Mouse (Mus musculus): ENCODE measurements around the gene Zfp626. TPM values are rescaled to one million over a fixed set of nuclear protein-coding genes. Genes with fewer than 3 reads are reported as not detected.

The Zfp626 gene
- polyA plus RNA-seq, 1 experiment from 2014 or later = 1.3 TPM

DNA sequence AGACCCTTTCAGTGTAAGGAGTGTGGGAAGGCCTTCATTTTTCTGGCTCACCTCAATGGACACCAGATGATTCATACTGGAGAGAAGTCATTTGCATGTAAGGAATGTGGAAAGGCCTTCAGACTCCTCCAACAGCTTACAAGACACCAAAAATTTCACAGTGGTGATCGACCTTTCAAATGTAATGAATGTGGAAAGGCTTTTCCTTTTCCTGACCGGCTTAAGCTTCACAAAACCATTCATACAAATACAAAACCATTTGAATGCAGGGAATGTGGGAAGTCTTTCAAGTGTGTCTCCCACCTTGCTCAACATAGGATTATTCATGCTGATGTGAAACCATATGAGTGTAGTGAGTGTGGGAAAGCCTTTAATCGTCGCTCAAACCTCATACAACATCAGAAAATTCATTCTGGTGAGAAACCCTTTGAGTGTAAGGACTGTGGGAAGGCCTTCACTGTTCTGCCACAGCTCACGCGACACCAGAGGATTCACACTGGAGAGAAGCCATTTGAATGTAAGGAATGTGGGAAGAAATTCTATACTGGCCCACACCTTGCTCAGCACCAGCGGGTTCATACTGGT is 11.6 kb downstream of the Zfp626 start:
- WGBS = 93% methylated on average over 7 of the region's 7 CpGs
- H3K36me3 ChIP-seq = peaks cover 44% of the 10 kb centered on the region

DNA sequence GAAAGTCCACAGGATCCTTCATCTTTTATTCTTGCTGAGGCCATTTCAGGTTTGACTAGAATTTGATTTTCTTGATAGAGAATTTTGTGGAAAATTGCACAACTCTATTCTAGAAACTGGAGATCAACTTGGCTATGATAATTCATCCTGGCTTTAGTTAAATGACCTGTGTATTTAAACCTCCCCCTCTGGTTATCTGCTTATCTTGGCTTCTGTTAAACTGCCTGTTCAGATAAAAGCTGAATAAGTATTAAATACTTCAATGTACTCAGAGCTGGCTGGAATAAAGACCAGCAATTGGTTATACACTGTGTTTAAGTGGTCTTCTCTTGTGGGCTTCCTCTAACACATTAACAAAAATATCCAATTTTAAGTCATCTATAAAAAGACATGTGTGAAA is 15.6 kb downstream of the Zfp626 start:
- no peak for ATAC-seq (ENCODE audit: insufficient number of reproducible peaks, low FRiP score)
- H3K27me3 ChIP-seq (replicated peaks) = no peaks in the 10 kb centered on the region

More for the DNA sequence above, 11.6 kb downstream of the Zfp626 start:
- Histone ChIP-seq H3K4me2 (no peak overlapping the region), H3K4me1 (replicated peaks) (no peaks in the 10 kb centered on the region; the same call in 1 of the 2 replicates), H3K27ac (ENCODE audit: poor library complexity, severe bottlenecking) (no peak overlapping the region), H3K9me3 (replicated peaks) (no peaks in the 10 kb centered on the region), H3K4me3 (no peak overlapping the region), H3K9ac (no peak overlapping the region), H3K27me3 (replicated peaks) (no peaks in the 10 kb centered on the region)
- ATAC-seq (ENCODE audit: insufficient number of reproducible peaks, low FRiP score) = no peak

DNA sequence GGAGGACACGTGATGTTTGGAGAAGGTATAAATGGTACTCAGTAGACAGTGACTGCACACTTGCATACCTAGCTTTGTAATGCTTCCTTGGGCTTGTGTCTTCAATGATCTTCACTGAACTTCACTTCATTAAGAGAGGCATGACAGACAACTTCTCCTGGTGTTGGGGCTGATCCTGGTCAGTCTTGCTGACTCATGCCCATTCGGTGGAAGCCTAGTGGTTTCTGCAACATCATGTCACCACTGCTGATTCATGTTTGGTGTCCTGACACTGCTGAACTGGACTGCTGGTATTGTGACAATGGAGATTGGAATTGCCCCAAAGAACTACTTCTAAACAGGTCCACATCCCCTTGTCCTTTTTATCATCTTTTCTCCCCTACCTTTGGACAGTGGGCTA is 27.1 kb downstream of the Zfp626 start:
- H3K9ac ChIP-seq = no peak overlapping the region
- H3K36me3 ChIP-seq = no peaks in the 10 kb centered on the region
- H3K27ac ChIP-seq (ENCODE audit: poor library complexity, severe bottlenecking) = no peak overlapping the region
- no peak overlapping the region for H3K4me3 ChIP-seq
- peaks cover 3% of the 10 kb centered on the region for H3K4me1 ChIP-seq (replicated peaks)
- WGBS = 67% methylated on average over 2 of the region's 2 CpGs
- 0 out of 2 replicates have a peak, but pooled peaks cover 7% of the 10 kb centered on the region for H3K27me3 ChIP-seq (replicated peaks)
- H3K4me2 ChIP-seq = no peak overlapping the region
- ATAC-seq (ENCODE audit: insufficient number of reproducible peaks, low FRiP score) = peak; percentile 60; the same call in 1 of the 2 replicates
- H3K9me3 ChIP-seq (replicated peaks) = no peaks in the 10 kb centered on the region

More for the DNA sequence above, 15.6 kb downstream of the Zfp626 start:
- H3K9ac ChIP-seq = no peak overlapping the region
- H3K4me1 ChIP-seq (replicated peaks) = no peaks in the 10 kb centered on the region; the same call in 1 of the 2 replicates
- H3K4me2 ChIP-seq = no peak overlapping the region
- peaks cover 21% of the 10 kb centered on the region for H3K36me3 ChIP-seq
- no peak overlapping the region for H3K4me3 ChIP-seq
- H3K27ac ChIP-seq (ENCODE audit: poor library complexity, severe bottlenecking) = no peak overlapping the region
- peaks cover 4% of the 10 kb centered on the region; the same call in 1 of the 2 replicates for H3K9me3 ChIP-seq (replicated peaks)

DNA sequence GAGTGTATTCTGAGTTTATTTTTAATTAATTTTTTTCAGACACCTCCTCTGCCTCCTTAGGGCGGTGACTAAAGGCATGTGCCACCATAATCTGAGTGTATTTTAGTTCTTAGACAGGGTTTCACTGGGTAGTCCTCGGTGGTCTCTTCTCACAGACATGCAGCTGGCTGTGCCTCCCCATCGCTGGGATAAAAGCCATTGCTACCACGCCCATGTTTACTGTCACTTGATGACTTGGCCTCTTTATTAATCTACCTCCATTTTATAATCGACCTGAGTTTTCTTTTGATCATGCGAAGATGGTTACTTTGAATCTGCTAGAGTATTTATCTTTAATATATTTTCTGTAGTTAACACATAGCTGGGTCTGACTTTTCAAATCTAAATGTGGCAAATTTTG is 30.9 kb downstream of the Zfp626 start:
- Histone ChIP-seq H3K4me2 (peak overlapping the region; percentile 67), H3K9ac (peak overlapping the region; percentile 83), H3K4me1 (replicated peaks) (peaks cover 10% of the 10 kb centered on the region), H3K9me3 (replicated peaks) (no peaks in the 10 kb centered on the region), H3K36me3 (peaks cover 7% of the 10 kb centered on the region; the same call in 1 of the 2 replicates), H3K27ac (ENCODE audit: poor library complexity, severe bottlenecking) (peak overlapping the region; percentile 81), H3K4me3 (peak overlapping the region; percentile 81), H3K27me3 (replicated peaks) (no peaks in the 10 kb centered on the region)
- 41% methylated on average over 6 of the region's 6 CpGs for WGBS
- no peak for ATAC-seq (ENCODE audit: insufficient number of reproducible peaks, low FRiP score)

DNA sequence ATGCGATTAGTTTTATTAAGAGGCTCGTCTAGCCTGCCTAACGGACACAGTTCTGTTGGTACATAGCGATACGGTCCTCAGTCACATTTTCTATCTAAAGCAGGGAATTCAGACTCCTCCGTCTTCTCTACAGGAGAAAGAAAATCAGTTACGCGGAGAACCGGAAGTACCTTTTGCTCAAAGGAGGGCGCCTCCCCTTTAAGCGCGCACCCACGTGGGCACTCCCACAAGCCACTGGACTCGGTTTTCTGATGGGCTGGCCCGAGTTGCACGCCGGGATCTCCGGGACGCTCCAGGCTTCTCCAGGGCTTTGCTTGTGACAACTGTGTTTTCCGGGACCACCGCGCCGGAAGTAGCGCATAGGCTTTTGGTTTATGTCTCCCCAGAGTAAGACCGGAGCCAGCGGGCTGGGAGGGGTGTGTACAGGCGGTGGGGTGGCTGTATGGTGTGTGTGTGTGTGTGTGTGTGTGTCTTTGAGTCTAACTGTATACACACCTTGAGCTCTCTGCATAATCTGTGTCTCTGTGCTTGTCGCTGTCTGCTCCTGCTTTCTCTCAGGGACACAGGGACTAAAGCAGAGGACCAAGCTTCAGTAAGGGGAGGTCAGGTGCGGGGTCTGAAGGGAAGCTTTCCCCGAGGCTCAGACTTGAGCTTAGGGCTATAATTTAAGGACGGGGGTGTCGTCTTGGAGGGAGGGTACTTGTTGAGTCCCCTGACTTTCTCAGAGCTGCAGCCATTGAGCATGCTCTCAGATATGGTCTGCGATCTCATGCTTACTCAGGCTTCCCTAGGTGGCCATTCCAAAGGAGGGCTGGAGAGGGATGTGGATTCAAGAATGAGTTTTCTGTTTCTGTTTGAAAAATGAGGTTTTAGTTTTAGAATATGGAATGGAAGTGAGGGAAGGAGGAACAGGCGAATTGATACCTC is 31.6 kb downstream of the Zfp626 start, which contains the start of gene Zfp59:
TSS of gene Zfp59 (plus strand) at position 285 of the 927 bp plus-strand sequence.
- WGBS = 3% methylated on average over 34 of the region's 34 CpGs
- peak within 1 kb of the TSS; percentile 81 for H3K27ac ChIP-seq (ENCODE audit: poor library complexity, severe bottlenecking)
- H3K9ac ChIP-seq = peak within 1 kb of the TSS; percentile 83
- peak; percentile 96 for ATAC-seq (ENCODE audit: insufficient number of reproducible peaks, low FRiP score)
- peaks cover 8% of the 10 kb centered on the region for H3K36me3 ChIP-seq
- H3K4me1 ChIP-seq (replicated peaks) = peaks cover 10% of the 10 kb centered on the region
- no peaks in the 10 kb centered on the region for H3K9me3 ChIP-seq (replicated peaks)
- H3K27me3 ChIP-seq (replicated peaks) = no peaks in the 10 kb centered on the region
- H3K4me3 ChIP-seq = peak within 1 kb of the TSS; percentile 81
- peak within 1 kb of the TSS; percentile 67 for H3K4me2 ChIP-seq

DNA sequence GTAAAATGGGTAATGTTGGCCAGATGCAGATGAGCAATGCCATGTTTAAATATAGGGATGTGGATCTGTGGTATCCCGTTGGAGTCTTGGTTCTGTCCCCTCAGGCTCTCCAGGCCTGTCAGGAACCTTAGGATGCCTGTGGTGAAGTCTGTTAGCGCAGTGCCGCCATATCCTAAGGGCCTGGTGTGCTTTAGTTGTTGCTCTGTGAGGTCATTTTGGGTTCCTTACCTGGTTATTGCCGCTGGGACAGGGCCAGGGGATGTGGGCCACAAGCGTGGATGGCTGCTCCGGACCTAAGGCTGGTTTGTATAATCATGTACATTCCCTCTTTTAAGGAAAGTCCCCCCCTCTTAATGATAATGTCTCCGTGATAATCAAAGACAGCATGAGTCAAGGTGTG is 32.6 kb downstream of the Zfp626 start:
- Histone ChIP-seq H3K4me2 (peak overlapping the region; percentile 67), H3K4me1 (replicated peaks) (peaks cover 10% of the 10 kb centered on the region), H3K9me3 (replicated peaks) (no peaks in the 10 kb centered on the region), H3K36me3 (peaks cover 14% of the 10 kb centered on the region), H3K9ac (no peak overlapping the region), H3K27ac (ENCODE audit: poor library complexity, severe bottlenecking) (no peak overlapping the region), H3K27me3 (replicated peaks) (no peaks in the 10 kb centered on the region), H3K4me3 (peak overlapping the region; percentile 81)
- WGBS = 95% methylated on average over 7 of the region's 7 CpGs
- ATAC-seq (ENCODE audit: insufficient number of reproducible peaks, low FRiP score) = no peak

DNA sequence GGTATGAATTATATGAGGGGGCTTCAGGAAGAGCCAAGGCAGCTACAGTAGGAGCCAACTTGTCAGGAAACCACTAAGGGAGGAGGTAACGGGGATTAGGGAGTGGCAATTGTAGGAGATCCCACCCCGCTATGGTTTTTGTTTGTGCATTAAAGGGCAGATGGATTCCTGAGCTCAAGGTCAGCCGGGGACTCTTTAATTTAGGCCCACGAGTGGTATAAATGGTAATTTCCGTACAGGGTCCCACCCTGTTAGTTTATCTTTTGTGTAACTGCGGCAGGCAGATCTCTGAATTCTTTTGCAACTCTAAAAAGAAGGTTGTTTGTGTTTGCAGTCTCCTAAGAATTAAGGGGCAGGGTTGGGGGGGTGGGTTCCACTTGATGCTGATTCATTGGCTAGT is 33.1 kb downstream of the Zfp626 start:
- Histone ChIP-seq H3K27me3 (replicated peaks) (no peaks in the 10 kb centered on the region), H3K4me3 (no peak overlapping the region), H3K9me3 (replicated peaks) (no peaks in the 10 kb centered on the region), H3K4me2 (no peak overlapping the region), H3K36me3 (peaks cover 19% of the 10 kb centered on the region), H3K27ac (ENCODE audit: poor library complexity, severe bottlenecking) (no peak overlapping the region), H3K9ac (no peak overlapping the region), H3K4me1 (replicated peaks) (peaks cover 10% of the 10 kb centered on the region)
- WGBS = 82% methylated on average over 6 of the region's 6 CpGs
- no peak for ATAC-seq (ENCODE audit: insufficient number of reproducible peaks, low FRiP score)

DNA sequence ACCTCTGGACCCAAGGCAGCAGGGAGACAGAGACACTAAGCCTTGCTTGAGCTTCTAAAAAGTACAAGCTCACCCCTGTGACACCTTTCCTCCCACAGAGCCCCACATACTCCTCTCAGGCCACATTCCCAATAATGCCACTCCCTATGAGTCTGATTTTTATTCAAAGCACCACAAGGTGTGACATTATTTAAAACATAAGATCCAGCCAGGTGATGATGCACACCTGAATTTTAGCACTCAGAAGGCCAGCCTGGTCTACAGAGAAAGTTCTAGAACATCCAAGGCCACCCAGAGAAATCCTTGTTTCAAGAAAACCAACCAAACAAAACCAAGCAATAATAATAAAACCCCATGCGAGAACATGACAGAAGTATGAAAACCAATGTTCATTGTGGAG is 50.2 kb downstream of the Zfp626 start, which contains the start of gene Zfp607a:
TSS of gene Zfp607a (plus strand) at position 301 of the 400 bp plus-strand sequence.
- Histone ChIP-seq H3K4me1 (replicated peaks) (peaks cover 12% of the 10 kb centered on the region), H3K27me3 (replicated peaks) (no peaks in the 10 kb centered on the region), H3K4me2 (no peak within 1 kb of the TSS), H3K27ac (ENCODE audit: poor library complexity, severe bottlenecking) (no peak within 1 kb of the TSS), H3K9ac (no peak within 1 kb of the TSS), H3K4me3 (no peak within 1 kb of the TSS), H3K9me3 (replicated peaks) (no peaks in the 10 kb centered on the region), H3K36me3 (peaks cover 18% of the 10 kb centered on the region)
- 89% methylated on average over 1 of the region's 1 CpGs for WGBS
- ATAC-seq (ENCODE audit: insufficient number of reproducible peaks, low FRiP score) = no peak

DNA sequence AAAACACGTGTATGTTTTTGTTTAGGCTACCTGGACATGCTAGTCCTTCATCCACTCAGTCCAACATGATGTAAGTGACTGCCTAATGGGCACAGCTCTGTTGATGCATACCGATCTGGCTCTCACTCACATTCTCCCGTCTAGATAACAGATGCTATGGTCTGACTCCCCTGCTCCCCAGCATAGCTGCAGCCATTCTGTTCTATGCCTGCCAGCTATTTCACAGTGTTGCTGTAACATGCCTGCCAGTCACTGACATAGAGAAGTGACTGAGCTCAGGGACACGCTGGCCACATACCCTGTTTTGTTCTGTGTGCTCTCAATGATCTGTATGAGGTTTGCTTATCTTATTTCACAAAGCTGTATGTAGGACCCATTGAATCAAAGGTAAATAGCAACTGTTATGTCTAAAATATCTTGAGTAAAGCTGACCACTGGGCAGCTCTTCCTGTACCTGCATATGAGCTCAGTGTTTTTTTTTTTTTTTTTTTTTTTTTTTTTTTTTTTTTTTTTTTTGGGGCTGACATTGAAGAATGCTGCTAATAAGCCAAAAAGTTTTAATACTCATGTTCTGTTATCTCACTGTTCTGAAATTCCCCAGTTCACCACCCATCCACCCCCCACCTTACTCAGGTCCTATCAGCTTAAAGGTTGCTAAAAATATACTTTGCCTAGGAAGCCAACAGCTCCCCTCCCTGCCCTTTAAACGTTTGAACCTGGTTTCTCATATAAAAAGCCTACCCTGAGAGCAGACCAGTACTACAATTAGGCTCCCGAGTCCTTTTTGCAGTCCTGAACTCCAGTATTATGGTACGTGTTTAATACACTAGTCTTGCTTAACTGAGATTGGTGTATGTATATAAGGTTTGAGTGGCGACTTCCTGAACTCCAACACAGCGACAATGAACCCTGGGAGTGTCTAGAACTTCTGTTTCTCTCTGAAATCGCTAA is 52.6 kb downstream of the Zfp626 start:
- Histone ChIP-seq H3K9ac (peak overlapping the region; percentile 67), H3K4me2 (peak overlapping the region; percentile 77), H3K4me3 (peak overlapping the region; percentile 64), H3K27me3 (replicated peaks) (no peaks in the 10 kb centered on the region), H3K36me3 (peaks cover 15% of the 10 kb centered on the region), H3K9me3 (replicated peaks) (no peaks in the 10 kb centered on the region), H3K27ac (ENCODE audit: poor library complexity, severe bottlenecking) (peak overlapping the region; percentile 84), H3K4me1 (replicated peaks) (peaks cover 12% of the 10 kb centered on the region)
- ATAC-seq (ENCODE audit: insufficient number of reproducible peaks, low FRiP score) = peak; percentile 46
- 12% methylated on average over 10 of the region's 10 CpGs for WGBS

DNA sequence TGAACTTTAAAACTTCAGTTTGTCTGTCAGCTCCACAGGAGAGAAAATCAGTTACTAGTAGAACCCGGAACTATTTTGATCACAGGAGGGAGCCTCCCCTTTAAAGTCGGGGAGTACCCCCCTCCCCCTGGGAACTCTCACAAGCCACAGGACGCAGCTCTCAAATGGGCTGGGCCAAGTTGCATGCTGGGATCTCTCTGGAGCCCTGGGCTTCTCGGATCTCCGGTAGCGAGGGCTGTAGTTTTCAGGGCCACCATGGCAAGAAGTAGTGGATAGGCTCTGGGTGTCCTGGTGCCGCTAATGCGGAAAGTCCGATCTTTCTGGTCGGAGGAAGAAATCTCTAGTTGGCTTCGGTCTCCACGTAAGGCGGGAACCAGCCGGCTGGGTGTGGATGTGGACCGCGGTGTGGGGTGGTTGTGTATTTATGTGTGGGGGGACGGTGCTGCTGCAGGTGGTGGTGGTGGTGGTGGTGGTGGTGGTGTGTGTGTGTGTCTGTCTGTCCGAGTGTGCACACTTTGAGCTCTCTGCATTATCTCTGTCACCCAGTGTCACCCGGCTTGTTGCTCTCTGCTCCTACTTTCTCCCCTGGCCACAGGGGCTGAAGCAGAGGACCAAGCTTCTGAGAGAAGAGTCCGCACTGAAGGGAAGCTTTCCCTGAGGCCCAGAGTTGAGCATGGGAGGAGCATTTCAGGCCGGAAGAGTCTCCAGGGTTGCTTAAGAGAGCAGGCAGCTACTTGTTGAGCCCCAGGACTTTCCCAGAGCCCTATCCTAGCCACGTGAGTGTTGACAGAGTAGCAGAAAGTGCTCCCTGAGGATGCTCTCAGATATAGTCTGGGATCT is 53.6 kb downstream of the Zfp626 start:
- Histone ChIP-seq H3K4me2 (peak overlapping the region; percentile 77), H3K4me3 (peak overlapping the region; percentile 64), H3K9me3 (replicated peaks) (no peaks in the 10 kb centered on the region), H3K9ac (peak overlapping the region; percentile 67), H3K4me1 (replicated peaks) (peaks cover 12% of the 10 kb centered on the region), H3K27ac (ENCODE audit: poor library complexity, severe bottlenecking) (peak overlapping the region; percentile 84), H3K36me3 (peaks cover 22% of the 10 kb centered on the region), H3K27me3 (replicated peaks) (no peaks in the 10 kb centered on the region)
- peak; percentile 91 for ATAC-seq (ENCODE audit: insufficient number of reproducible peaks, low FRiP score)
- under 1% methylated on average over 22 of the region's 22 CpGs for WGBS

All from heart, embryonic 12.5 days (tissue).